Mouse (Mus musculus): ENCODE data around the gene Thnsl2. TPM values are rescaled to one million over a fixed set of nuclear protein-coding genes. Genes with fewer than 3 reads are reported as not detected.
A peak's percentile ranks its signal among the peaks of the same experiment; 100 is the strongest.

Thnsl2 gene
- total RNA-seq (2021): 1 to 10 TPM; 4.1 to 5.3 TPM
- long read RNA-seq, experiment 1, partial matches to known transcripts: 2 of 6 reads
- long read RNA-seq, experiment 1, other reads (novel, unspliced or antisense): 1 of 6 reads
- long read RNA-seq, experiment 2, partial matches to known transcripts: 0 of 1 reads
- long read RNA-seq, experiment 2, other reads (novel, unspliced or antisense): 0 of 1 reads

DNA sequence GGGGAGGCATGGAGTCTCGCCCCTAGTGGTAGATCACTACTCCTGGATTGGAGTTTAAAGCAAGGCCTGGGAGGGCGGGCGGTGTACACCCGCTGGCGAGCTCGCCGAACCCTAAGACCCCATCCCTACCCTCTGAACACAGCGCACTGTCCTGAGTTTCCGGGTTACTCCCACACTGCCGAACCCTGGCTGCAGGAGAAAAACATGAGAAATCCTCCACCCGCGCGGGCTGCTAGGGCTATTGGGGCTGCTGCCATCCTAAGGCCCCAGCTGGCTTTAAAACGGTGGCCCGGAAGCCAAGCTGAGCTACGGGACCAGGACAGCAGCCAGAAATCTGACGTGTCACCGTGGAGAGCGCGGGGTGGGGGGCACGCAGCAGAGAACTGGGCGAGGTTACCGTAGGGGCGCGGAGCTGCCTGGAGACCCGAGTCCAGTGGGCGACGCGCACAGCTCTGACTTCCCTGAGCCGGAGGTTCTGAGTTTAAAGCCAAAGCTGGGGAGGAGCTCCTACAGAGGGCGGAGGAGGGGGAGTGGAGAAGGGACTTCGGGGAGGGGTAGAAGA, at the start of gene Thnsl2:
Gene Thnsl2 (minus strand): TSS at position 546 of the 562 bp plus-strand sequence.
- DNase-seq: peak; percentile 76 to 86

DNA sequence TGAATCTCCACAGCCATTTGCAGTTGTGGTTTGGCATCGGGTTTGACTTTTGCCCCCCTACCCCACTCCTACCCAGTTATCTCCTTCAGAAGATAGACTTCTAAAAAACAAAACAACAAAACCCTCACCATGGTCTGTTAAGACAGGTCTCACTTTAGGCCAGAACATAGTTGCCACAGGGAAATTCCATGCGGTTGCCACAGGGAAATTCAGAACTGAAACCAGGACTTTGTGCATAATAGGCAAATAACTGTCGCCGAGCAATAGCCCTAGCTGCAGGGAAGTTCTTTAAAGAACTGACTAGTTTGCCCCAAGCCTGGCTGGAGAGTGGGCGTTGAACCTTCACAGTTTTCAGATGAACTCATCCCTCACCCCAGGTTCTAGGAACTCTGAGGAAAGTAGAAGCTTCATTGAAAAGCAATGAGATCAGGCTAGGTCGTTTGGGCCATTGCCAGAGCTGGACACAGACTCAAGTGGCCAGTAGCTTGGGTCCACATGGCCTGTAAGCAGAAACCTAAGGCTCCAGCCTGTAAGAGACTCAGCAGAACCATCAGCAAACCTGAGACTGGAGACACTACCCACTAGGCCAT, 49.0 kb upstream of the Thnsl2 start:
- no peak for DNase-seq

DNA sequence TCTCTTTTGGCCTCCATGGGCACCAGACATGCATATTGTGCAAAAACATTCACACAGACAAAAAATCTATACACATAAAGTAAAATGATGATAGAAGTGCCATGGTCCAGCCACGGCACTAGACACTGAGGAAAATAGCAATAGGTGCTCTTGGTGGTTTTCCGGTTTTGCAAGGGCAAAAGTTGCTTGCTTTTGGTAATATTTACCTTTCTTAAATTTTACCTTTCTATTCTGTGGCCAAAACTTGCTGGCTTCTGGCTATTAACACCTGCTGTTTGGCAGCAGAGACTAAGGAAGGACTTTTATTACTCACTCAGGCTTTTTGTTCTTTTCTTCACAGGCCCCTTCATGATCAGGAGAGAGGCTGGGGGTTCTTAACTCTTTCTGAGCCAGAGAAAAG, 46.3 kb upstream of the Thnsl2 start:
- no peak for DNase-seq

- peak in 1 of 2 experiments; percentile 12 for DNase-seq
These were observed 45.3 kb upstream of the Thnsl2 start for GRCm38 (mm10) chr6:71189578-71189977.

GRCm38 (mm10) chr6:71184941-71185604, 40.8 kb upstream of the Thnsl2 start:
- no peak for DNase-seq

DNA sequence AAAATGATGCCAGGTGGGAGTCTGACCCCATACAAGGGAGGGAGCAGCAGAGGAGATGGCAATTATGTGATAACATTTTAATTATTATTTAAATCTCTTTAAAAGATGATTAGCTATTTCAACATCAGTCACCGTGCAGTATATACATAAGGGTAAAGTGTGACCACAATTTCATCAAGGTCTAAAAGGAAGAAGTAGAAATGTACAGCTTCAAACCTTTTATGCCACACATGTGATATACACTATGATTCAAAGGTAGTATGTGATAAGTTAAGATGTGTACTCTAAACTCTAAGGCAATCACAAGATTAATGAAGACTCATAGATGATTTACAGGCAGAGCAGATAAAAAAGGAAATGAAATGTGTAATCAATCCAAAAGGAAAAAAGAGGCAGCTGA, 36.4 kb upstream of the Thnsl2 start:
- DNase-seq: no peak

DNA sequence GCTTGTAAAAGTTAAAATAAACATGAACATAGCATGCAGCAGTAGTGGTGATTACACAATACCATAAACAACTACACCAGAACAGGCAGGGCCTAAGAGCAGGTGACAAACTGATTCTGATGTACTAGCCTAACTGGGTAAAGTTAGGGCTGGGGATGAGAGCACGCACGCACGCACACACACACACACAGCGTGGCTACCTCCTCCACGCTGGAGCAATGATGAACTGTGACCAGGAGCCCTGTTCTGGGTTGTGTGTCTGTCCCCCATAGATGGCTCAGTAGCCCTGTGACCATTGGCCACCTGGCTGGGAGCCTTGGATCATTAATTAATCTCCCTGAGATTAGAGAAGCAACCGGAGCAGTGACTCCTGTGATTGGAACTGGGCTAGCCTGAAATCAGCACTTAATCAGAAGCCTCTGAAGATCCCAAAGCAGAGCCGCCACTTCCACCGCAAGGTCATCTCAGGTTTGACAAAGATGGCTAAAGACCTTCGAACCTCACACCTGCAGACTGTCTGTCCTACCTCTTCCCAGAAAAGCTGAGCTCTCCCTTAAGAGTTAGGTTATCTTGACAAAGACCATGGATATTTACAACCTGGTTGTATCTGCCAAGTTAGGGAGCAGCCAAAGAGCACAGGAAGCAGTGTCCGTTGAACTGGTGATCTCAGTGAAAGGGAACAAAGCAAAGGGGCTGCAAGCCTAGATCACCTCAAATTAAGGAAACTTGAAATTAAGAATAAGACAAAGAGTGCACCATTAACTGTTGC, 28.8 kb upstream of the Thnsl2 start:
- DNase-seq: no peak

DNA sequence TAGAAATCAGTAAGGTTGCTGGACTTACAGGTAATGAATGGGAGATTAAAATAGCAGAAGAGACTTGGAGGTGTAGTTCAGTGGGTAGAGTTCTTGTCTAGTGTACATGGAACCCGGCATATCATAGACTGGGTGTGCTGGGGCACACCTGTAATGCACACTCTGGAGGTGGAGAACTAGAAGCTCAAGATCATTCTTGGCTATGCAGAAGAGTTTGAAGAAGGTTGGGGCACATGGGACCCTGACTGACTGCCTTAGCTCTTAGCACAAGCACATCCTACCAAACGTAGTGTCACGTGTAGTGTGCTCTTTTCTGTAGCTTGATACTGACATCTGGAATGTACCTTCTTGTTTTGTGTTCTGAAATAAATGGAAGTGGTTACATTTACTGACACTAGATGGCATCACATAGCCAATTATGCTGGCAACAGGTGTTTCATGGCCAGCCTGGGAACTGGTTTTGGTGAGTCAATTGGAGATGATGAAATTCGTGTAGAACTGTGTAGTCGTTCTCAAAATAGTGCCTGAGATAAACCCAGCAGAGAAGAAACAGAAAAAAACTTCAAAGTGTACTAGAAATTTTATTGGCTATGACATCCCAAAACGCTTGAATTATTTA, 22.4 kb upstream of the Thnsl2 start:
- DNase-seq: peak; percentile 25 to 31

GRCm38 (mm10) chr6:71164394-71164793, 20.2 kb upstream of the Thnsl2 start:
- DNase-seq: no peak

DNA sequence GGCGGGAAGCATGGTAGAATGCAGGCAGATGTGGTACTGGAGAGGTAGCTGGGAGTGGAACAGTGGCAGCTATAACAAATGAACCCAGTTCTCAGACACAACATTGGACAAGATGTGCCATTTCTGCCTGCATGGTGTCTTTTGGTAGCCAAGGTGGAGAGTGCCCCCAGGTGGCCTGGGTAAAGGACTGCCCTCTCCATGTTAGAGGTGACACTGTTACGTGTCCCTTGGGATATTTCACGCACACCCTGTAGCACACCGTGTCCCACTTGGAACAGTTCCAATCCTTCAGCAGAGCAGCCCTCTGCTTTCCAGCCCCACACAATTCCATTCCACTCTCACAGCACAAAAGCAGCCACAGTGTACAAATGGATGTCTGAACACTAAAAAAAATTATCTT, 18.0 kb upstream of the Thnsl2 start:
- DNase-seq: no peak

GRCm38 (mm10) chr6:71161290-71161689, 17.1 kb upstream of the Thnsl2 start:
- no peak for DNase-seq

- peak in 1 of 2 experiments; percentile 41 for DNase-seq
These were observed 12.6 kb upstream of the Thnsl2 start for GRCm38 (mm10) chr6:71156674-71157326.

- DNase-seq: no peak
These were observed 10.6 kb upstream of the Thnsl2 start for GRCm38 (mm10) chr6:71154861-71155260.

- DNase-seq: no peak
These were observed 9.2 kb upstream of the Thnsl2 start for GRCm38 (mm10) chr6:71153486-71153885.

DNA sequence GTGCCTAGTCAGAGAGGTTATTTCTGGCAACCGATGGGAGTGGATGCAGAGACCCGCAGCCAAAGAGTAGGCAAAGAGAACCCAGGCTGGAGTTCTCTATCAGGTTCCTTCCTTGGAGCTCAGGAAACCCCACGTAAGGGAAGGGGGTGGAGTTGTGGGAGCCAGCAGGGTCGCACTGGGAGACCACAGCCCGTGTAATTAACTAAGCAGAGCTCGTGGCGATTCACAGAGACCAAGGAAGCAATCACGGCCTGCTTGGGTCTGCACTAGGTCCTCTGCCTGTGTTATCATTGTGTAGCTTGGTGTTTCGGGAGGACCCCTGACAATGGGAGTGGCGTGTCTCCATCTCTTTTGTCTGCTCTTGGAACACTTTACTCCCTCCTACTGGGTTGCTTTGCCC, 6.9 kb upstream of the Thnsl2 start:
- DNase-seq: no peak

DNA sequence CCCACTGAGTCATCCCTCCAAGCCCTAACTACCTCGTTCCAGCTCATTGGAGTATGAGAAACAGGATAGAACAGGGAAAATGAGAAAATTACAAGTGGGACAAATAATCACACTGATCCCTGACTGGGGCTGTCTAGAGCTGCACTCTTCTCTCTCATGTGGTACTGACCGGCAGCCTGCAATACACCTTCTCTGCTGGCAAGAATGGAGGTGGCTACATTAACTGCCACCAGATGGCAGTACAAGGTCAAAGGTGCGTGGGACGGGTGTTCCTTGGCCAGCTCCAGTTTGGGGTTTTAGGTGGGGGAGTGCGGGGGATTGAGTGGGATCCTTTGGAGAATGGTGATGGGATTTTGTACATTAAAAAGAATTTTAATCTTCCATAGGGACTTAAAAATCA, 5.3 kb upstream of the Thnsl2 start:
- DNase-seq: peak; percentile 45 to 72

- DNase-seq: no peak
These were observed 4.1 kb upstream of the Thnsl2 start for GRCm38 (mm10) chr6:71148336-71148735.

- no peak for DNase-seq
These were observed 1.2 kb upstream of the Thnsl2 start for GRCm38 (mm10) chr6:71145288-71145989.

DNA sequence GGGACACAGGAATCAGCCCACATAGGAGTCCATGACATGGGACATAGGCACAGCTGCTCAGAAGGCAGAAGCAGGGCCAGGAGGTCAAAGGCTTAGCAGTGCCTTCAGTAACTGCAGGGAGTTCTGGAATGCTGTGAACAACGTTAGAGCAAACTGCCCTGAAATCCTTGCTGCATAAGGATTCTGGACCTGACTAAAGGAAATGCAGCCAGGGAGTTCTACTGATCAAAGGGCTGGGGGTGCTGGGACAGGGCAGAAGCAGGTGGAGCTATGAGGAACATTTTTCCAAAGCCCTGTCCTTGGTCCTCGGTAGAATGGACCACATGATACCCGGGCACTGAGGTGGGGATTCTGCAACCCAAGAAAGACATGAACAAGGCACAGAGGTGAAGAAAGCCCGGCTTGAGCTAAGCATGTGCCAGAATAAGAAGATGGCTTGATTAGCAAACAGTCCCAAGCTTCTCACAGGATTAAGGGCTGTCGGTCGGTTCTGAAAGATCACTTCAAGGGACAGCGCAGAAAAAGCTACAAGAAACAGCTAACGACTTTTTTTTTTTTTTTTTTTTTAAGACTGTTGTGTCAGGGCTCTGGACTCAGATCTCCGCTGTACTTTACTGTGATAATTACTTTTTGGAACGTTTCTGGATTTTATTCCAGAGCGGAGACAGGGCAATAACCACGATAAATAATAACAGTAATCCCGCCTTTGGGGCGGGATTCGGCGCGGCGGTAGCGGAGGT, 915 bp downstream of the Thnsl2 start:
- DNase-seq: peak in 1 of 2 experiments; percentile 32

DNA sequence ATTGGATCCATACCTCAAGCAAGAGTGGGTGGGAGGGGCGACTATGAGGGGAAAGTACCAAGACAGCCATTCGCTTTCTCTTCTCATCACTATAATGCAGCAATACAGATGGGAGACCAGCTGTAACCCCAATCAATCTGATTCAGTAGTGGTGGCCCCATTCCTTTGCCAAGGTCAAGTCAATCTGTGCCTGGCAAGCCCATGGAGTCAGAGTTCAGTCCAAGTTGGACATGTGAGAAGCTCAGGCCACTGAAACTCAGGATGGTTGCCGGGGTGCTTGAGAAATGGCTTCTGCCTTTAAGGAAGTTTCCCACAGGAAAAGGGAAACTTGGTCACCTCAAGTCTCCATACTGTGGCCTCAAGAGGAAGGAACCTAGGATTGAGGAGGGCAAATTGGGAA, 9.2 kb downstream of the Thnsl2 start:
- DNase-seq: no peak

Data from heart, adult 18-20 months (tissue).